Mouse (Mus musculus): Measurements from ENCODE around the gene Crat.
A peak's percentile ranks its signal among the peaks of the same experiment; 100 is the strongest.
"Not testable (repeated sequence)": the region's sequence is repeated elsewhere in the genome, so short reads cannot be mapped to it uniquely, and the experiment has no call there.

Gene Crat

GRCm38 (mm10) chr2:30440211-30440700, 24.6 kb upstream of the Crat start:
- DNase-seq (ENCODE audit: low spot score in 2 of 2): no peak

GRCm38 (mm10) chr2:30439631-30440030, 24.0 kb upstream of the Crat start:
- DNase-seq (ENCODE audit: low spot score in 2 of 2): no peak

- no peak for DNase-seq (ENCODE audit: low spot score in 2 of 2)
Measured at GRCm38 (mm10) chr2:30437791-30438190, 22.2 kb upstream of the Crat start.

- no peak for DNase-seq (ENCODE audit: low spot score in 2 of 2)
Measured at GRCm38 (mm10) chr2:30436809-30437208, 21.2 kb upstream of the Crat start.

- no peak for DNase-seq (ENCODE audit: low spot score in 2 of 2)
Measured at GRCm38 (mm10) chr2:30436156-30436545, 20.5 kb upstream of the Crat start.

- DNase-seq (ENCODE audit: low spot score in 2 of 2): peak in 1 of 2 experiments; percentile 68
Measured at GRCm38 (mm10) chr2:30435326-30436155, 19.9 kb upstream of the Crat start.

- DNase-seq (ENCODE audit: low spot score in 2 of 2): no peak
Measured at GRCm38 (mm10) chr2:30429156-30429555, 13.5 kb upstream of the Crat start.

- no peak for DNase-seq (ENCODE audit: low spot score in 2 of 2)
Measured at GRCm38 (mm10) chr2:30421432-30421831, 5.8 kb upstream of the Crat start.

- DNase-seq (ENCODE audit: low spot score in 2 of 2): no peak
Measured at GRCm38 (mm10) chr2:30419112-30419511, 3.5 kb upstream of the Crat start.

GRCm38 (mm10) chr2:30418259-30418658, 2.6 kb upstream of the Crat start:
- DNase-seq (ENCODE audit: low spot score in 2 of 2): no peak

GRCm38 (mm10) chr2:30417595-30418165, 2.1 kb upstream of the Crat start:
- no peak for DNase-seq (ENCODE audit: low spot score in 2 of 2)

GRCm38 (mm10) chr2:30417154-30417553, 1.5 kb upstream of the Crat start:
- not testable (repeated sequence) for DNase-seq (ENCODE audit: low spot score in 2 of 2)

GRCm38 (mm10) chr2:30416649-30416965, 994 bp upstream of the Crat start:
- no peak for DNase-seq (ENCODE audit: low spot score in 2 of 2)

GRCm38 (mm10) chr2:30415936-30416648, 479 bp upstream of the Crat start, which contains the start of gene Ptpa:
Gene Ptpa, plus strand, starts transcription at chr2:30416039.
- peak; percentile 90 to 93 for DNase-seq (ENCODE audit: low spot score in 2 of 2)

- DNase-seq (ENCODE audit: low spot score in 2 of 2): no peak
Measured at GRCm38 (mm10) chr2:30414681-30415080, 932 bp downstream of the Crat start.

- no peak for DNase-seq (ENCODE audit: low spot score in 2 of 2)
Measured at GRCm38 (mm10) chr2:30414101-30414500, 1.5 kb downstream of the Crat start.

GRCm38 (mm10) chr2:30413038-30413973, 2.3 kb downstream of the Crat start:
- no peak for DNase-seq (ENCODE audit: low spot score in 2 of 2)

GRCm38 (mm10) chr2:30409454-30410176, 6.0 kb downstream of the Crat start:
- no peak for DNase-seq (ENCODE audit: low spot score in 2 of 2)

- DNase-seq (ENCODE audit: low spot score in 2 of 2): no peak
Measured at GRCm38 (mm10) chr2:30408452-30409100, 7.0 kb downstream of the Crat start.

- no peak for DNase-seq (ENCODE audit: low spot score in 2 of 2)
Measured at GRCm38 (mm10) chr2:30407778-30408177, 7.8 kb downstream of the Crat start.
